Comparison of ENCODE assay signal across 8 mouse cellular contexts in the genomic region with DNA sequence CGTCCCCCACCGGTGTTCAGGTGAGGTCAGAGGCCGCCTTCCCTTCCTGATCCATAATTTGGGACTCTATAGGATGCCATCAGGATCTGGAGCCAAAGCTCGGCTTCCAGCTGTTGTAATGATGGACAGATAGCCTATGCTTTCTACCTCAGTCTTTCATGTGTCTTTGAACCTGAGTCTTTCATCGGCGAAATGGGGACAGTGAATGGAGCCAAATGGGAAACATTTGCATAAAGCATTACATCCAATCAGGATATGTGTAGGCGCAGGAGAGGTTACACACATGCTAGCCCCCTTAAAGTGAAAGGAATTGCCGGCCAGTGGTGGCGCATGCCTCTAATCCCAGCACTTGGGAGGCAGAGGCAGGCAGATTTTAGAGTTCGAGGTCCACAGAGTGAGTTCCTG. TPM values are rescaled to one million over a fixed set of nuclear protein-coding genes. Genes with fewer than 3 reads are reported as not detected.
A peak's percentile ranks its signal among the peaks of the same experiment; 100 is the strongest.
DNase-seq lines count a peak whose midpoint lies in the region; ATAC-seq and TF ChIP-seq lines count a peak whose summit lies in the region.

No protein-coding gene starts in this region.

- peak; percentile 51 for DNase-seq in layer of hippocampus, adult 9-11 months
- DNase-seq in layer of hippocampus, postnatal 14 days (ENCODE audit: low spot score in 2 of 2), result no peak
- no peak for DNase-seq in liver, embryonic 11.5 days (ENCODE audit: low spot score)
- DNase-seq in urinary bladder, postnatal 4 days (ENCODE audit: low spot score in 2 of 2), result no peak
- DNase-seq in gastrocnemius, adult 8-10 months (ENCODE audit: low spot score in 2 of 2), result no peak

- no peaks in the 10 kb centered on the region for H3K9me3 ChIP-seq in forebrain, embryonic 16.5 days (ENCODE audit: control insufficient read depth, low read length)
- no peaks in the 10 kb centered on the region for H3K9me3 ChIP-seq in liver, embryonic 11.5 days (ENCODE audit: control insufficient read depth, low read length)
- no peaks in the 10 kb centered on the region for H3K9me3 ChIP-seq in neural tube, embryonic 14.5 days (ENCODE audit: control insufficient read depth, low read length)

- whole genome bisulfite sequencing in forebrain, embryonic 16.5 days, result 3% methylated on average over 10 of the region's 10 CpGs
- 2% methylated on average over 10 of the region's 10 CpGs for WGBS in liver, embryonic 11.5 days
- under 1% methylated on average over 10 of the region's 10 CpGs for WGBS in neural tube, embryonic 14.5 days

- H3K4me1 ChIP-seq in bone marrow macrophage, adult 2 months (ENCODE audit: control insufficient read depth, insufficient read depth, low read length), result peaks cover 7% of the 10 kb centered on the region; the same call in 1 of the 2 replicates
- peaks cover 14% of the 10 kb centered on the region for H3K4me1 ChIP-seq in forebrain, embryonic 16.5 days (replicated peaks; ENCODE audit: control insufficient read depth, insufficient read depth, low read length)
- peaks cover 5% of the 10 kb centered on the region; the same call in 1 of the 2 replicates for H3K4me1 ChIP-seq in liver, embryonic 11.5 days (replicated peaks; ENCODE audit: control insufficient read depth, insufficient read depth, low read length)
- H3K4me1 ChIP-seq in neural tube, embryonic 14.5 days (ENCODE audit: control insufficient read depth, insufficient read depth, low read length), result peaks cover 4% of the 10 kb centered on the region; the same call in 1 of the 2 replicates

- peaks cover 27% of the 10 kb centered on the region for H3K36me3 ChIP-seq in forebrain, embryonic 16.5 days (ENCODE audit: control insufficient read depth, insufficient read depth)
- H3K36me3 ChIP-seq in liver, embryonic 11.5 days (ENCODE audit: control insufficient read depth, insufficient read depth, low read length), result peaks cover 16% of the 10 kb centered on the region
- peaks cover 33% of the 10 kb centered on the region for H3K36me3 ChIP-seq in neural tube, embryonic 14.5 days (ENCODE audit: control insufficient read depth, insufficient read depth, low read length)

- H3K4me2 ChIP-seq in forebrain, embryonic 16.5 days (ENCODE audit: low read length), result peak overlapping the region; percentile 65
- H3K4me2 ChIP-seq in liver, embryonic 11.5 days, result peak overlapping the region; percentile 79
- peak overlapping the region; percentile 48 for H3K4me2 ChIP-seq in neural tube, embryonic 14.5 days (ENCODE audit: low read depth, low read length)

- ATAC-seq in forebrain, embryonic 16.5 days, result peak; percentile 64
- ATAC-seq in liver, embryonic 11.5 days (replicated peaks; ENCODE audit: low FRiP score), result peak; percentile 70
- ATAC-seq in neural tube, embryonic 14.5 days (ENCODE audit: low read depth), result peak; percentile 74

- H3K9ac ChIP-seq in forebrain, embryonic 16.5 days (replicated peaks; ENCODE audit: low read depth, low read length), result peak overlapping the region; percentile 73
- H3K9ac ChIP-seq in liver, embryonic 11.5 days (ENCODE audit: low read depth, low read length), result peak overlapping the region; percentile 75
- H3K9ac ChIP-seq in neural tube, embryonic 14.5 days (replicated peaks; ENCODE audit: low read depth, low read length), result peak overlapping the region; percentile 66

- TF ChIP-seq CTCF in bone marrow macrophage, adult 2 months (IDR thresholded peaks at IDR 0.05; ENCODE audit: low read depth, low read length), result no peak

- H3K27ac ChIP-seq in bone marrow macrophage, adult 2 months (ENCODE audit: insufficient read depth, low read depth, low read length), result peak overlapping the region; percentile 19
- peak overlapping the region; percentile 83 for H3K27ac ChIP-seq in forebrain, embryonic 16.5 days (ENCODE audit: low read length)
- H3K27ac ChIP-seq in liver, embryonic 11.5 days (ENCODE audit: low read depth, low read length), result peak overlapping the region; percentile 57; the same call in 1 of the 2 replicates
- peak overlapping the region; percentile 92 for H3K27ac ChIP-seq in neural tube, embryonic 14.5 days (ENCODE audit: low read depth, low read length)

- TF ChIP-seq POLR2A in bone marrow macrophage, adult 2 months (IDR thresholded peaks at IDR 0.05; ENCODE audit: borderline replicate concordance, low read depth, low read length), result no peak

- H3K27me3 ChIP-seq in forebrain, embryonic 16.5 days (replicated peaks; ENCODE audit: control insufficient read depth, insufficient read depth, low read length), result no peaks in the 10 kb centered on the region
- H3K27me3 ChIP-seq in liver, embryonic 11.5 days (replicated peaks; ENCODE audit: control insufficient read depth, insufficient read depth, low read length), result no peaks in the 10 kb centered on the region
- H3K27me3 ChIP-seq in neural tube, embryonic 14.5 days (ENCODE audit: control insufficient read depth, insufficient read depth, low read length), result no peaks in the 10 kb centered on the region

- peak overlapping the region; percentile 67 for H3K4me3 ChIP-seq in bone marrow macrophage, adult 2 months (ENCODE audit: insufficient read depth, low read length)
- peak overlapping the region; percentile 67 for H3K4me3 ChIP-seq in forebrain, embryonic 16.5 days (replicated peaks; ENCODE audit: low read length)
- H3K4me3 ChIP-seq in liver, embryonic 11.5 days (ENCODE audit: low read depth, low read length), result peak overlapping the region; percentile 77
- peak overlapping the region; percentile 57 for H3K4me3 ChIP-seq in neural tube, embryonic 14.5 days (ENCODE audit: low read depth, low read length)

RNA-seq across cellular contexts. Expression of a gene that starts 0.7 kb away (rescaled TPM):
- 10 to 100 TPM; 18.1 to 18.2 TPM for total RNA-seq in layer of hippocampus, postnatal 14 days (2021)
- polyA plus RNA-seq in bone marrow macrophage, adult 2 months (2012; ENCODE audit: insufficient read depth, insufficient read length, missing spikeins), result 5.7 and 5.8 TPM in 2 replicates
- 24.2 and 26.8 TPM in 2 replicates for polyA plus RNA-seq in forebrain, embryonic 16.5 days (2015; fragmentation: Nextera tagmentation; extraction: Ambion mirVana)
- 13.7 and 15.6 TPM in 2 replicates for polyA plus RNA-seq in liver, embryonic 11.5 days (2014; fragmentation: Nextera tagmentation; extraction: Ambion mirVana)
- 28.1 and 29.3 TPM in 2 replicates for polyA plus RNA-seq in neural tube, embryonic 14.5 days (2014; fragmentation: Nextera tagmentation; extraction: Ambion mirVana)
- total RNA-seq in gastrocnemius, adult 8-10 months (2022), result 1 to 10 TPM; 4.7 to 5.3 (median 5.0) TPM

RNA-seq across cellular contexts. Expression of a gene that starts 5.2 kb away (rescaled TPM):
- total RNA-seq in layer of hippocampus, postnatal 14 days (2021), result under 1 TPM in 1 of 2 experiments, not detected in 1; 0.67 TPM
- polyA plus RNA-seq in bone marrow macrophage, adult 2 months (2012; ENCODE audit: insufficient read depth, insufficient read length, missing spikeins), result 1.4 TPM in 1 of 2 replicates, not detected in the other
- 0.47 TPM in 1 of 2 replicates, not detected in the other for polyA plus RNA-seq in forebrain, embryonic 16.5 days (2015; fragmentation: Nextera tagmentation; extraction: Ambion mirVana)
- not detected in 2 replicates for polyA plus RNA-seq in liver, embryonic 11.5 days (2014; fragmentation: Nextera tagmentation; extraction: Ambion mirVana)
- 0.27 TPM in 1 of 2 replicates, not detected in the other for polyA plus RNA-seq in neural tube, embryonic 14.5 days (2014; fragmentation: Nextera tagmentation; extraction: Ambion mirVana)
- total RNA-seq in gastrocnemius, adult 8-10 months (2022), result not detected

RNA-seq across cellular contexts. Expression of a gene that starts 9.5 kb away (rescaled TPM):
- 10 to 100 TPM; 87.7 to 89.6 TPM for total RNA-seq in layer of hippocampus, postnatal 14 days (2021)
- 632 and 760 TPM in 2 replicates for polyA plus RNA-seq in bone marrow macrophage, adult 2 months (2012; ENCODE audit: insufficient read depth, insufficient read length, missing spikeins)
- polyA plus RNA-seq in forebrain, embryonic 16.5 days (2015; fragmentation: Nextera tagmentation; extraction: Ambion mirVana), result 98.9 and 102 TPM in 2 replicates
- 97.2 and 103 TPM in 2 replicates for polyA plus RNA-seq in liver, embryonic 11.5 days (2014; fragmentation: Nextera tagmentation; extraction: Ambion mirVana)
- polyA plus RNA-seq in neural tube, embryonic 14.5 days (2014; fragmentation: Nextera tagmentation; extraction: Ambion mirVana), result 81.2 and 102 TPM in 2 replicates
- total RNA-seq in gastrocnemius, adult 8-10 months (2022), result 10 to 100 TPM; 51.1 to 55.7 (median 52.7) TPM

RNA-seq across cellular contexts. Expression of a gene that starts 10.1 kb away (rescaled TPM):
- 1 to 10 TPM; 3.9 to 4.1 TPM for total RNA-seq in layer of hippocampus, postnatal 14 days (2021)
- 21.0 and 25.4 TPM in 2 replicates for polyA plus RNA-seq in bone marrow macrophage, adult 2 months (2012; ENCODE audit: insufficient read depth, insufficient read length, missing spikeins)
- 5.9 and 7.0 TPM in 2 replicates for polyA plus RNA-seq in forebrain, embryonic 16.5 days (2015; fragmentation: Nextera tagmentation; extraction: Ambion mirVana)
- polyA plus RNA-seq in liver, embryonic 11.5 days (2014; fragmentation: Nextera tagmentation; extraction: Ambion mirVana), result 3.9 and 4.9 TPM in 2 replicates
- 5.8 and 7.2 TPM in 2 replicates for polyA plus RNA-seq in neural tube, embryonic 14.5 days (2014; fragmentation: Nextera tagmentation; extraction: Ambion mirVana)
- total RNA-seq in gastrocnemius, adult 8-10 months (2022), result 10 to 100 TPM; 39.0 to 44.4 (median 39.5) TPM

RNA-seq across cellular contexts. Expression of a gene that starts 18.3 kb away (rescaled TPM):
- 1 to 10 TPM; 6.0 to 8.3 TPM for total RNA-seq in layer of hippocampus, postnatal 14 days (2021)
- 5.0 and 7.3 TPM in 2 replicates for polyA plus RNA-seq in bone marrow macrophage, adult 2 months (2012; ENCODE audit: insufficient read depth, insufficient read length, missing spikeins)
- 14.8 and 15.4 TPM in 2 replicates for polyA plus RNA-seq in forebrain, embryonic 16.5 days (2015; fragmentation: Nextera tagmentation; extraction: Ambion mirVana)
- 7.3 and 8.7 TPM in 2 replicates for polyA plus RNA-seq in liver, embryonic 11.5 days (2014; fragmentation: Nextera tagmentation; extraction: Ambion mirVana)
- 16.9 and 19.0 TPM in 2 replicates for polyA plus RNA-seq in neural tube, embryonic 14.5 days (2014; fragmentation: Nextera tagmentation; extraction: Ambion mirVana)
- total RNA-seq in gastrocnemius, adult 8-10 months (2022), result 1 to 10 TPM in 3 of 4 experiments, under 1 TPM in 1; 0.90 to 1.7 (median 1.2) TPM

Comparison
In these comparisons a context has a peak if more than half of its experiments do, and no peak if none do; other contexts are left out.
1. H3K27ac ChIP-seq: peak in every context shown above with its lines; median percentile 92 in neural tube, embryonic 14.5 days; 83 in forebrain, embryonic 16.5 days; 57 in liver, embryonic 11.5 days; 19 in bone marrow macrophage, adult 2 months.